Mouse (Mus musculus) cerebellum, postnatal 14 days (tissue): ENCODE measurements around the gene Pdhb.
A peak's percentile ranks its signal among the peaks of the same experiment; 100 is the strongest.

Experiments
- DNase-seq, 2 experiments: peaks; one replicate each; pipeline ENCODE4 v3.0.0; 2021; ENCODE audit warnings: mixed read lengths in 2 of 2

Pdhb gene

DNA sequence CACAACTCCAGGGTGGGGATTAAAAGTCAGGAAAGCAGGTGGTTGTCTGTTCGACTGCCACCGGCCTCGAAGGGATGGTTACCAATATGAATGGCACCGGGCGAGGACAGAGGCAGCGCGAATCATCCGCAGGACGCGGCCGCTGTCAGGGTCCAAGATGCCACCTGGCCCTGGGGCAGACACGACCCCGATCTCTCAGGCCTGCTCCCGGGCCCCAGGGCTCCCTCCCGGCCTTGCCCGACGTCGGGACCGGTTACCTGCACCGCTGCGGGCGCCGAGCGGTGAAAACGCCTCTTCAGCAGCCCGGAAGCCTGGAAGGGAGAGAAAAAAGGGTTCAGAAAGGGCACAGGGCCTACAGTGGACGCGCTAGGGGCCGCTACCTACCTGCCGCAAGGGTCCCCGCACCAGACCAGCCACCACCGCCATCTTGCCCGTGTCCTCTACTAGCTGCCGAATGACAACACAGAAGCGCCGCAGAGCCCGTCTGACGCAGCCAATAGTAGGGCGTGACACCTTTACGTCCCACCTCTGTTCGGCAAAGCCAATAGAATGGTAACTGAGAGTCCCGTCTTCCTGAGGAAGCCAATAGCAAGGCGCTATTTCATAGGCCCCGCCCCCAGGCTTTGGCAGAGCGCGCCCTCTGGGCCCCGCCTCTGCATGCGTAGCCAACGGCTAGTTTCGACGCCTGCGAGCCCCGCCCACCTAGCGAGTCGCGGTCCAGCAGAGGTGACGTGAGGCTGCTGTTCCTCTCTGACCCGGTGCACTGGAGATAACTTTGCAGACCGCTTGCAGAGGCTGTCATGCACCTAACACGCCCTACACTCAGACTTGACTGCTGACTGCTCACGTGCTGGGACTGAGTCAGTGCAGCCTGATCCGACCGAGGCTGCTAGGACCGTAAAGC is at the start of gene Pdhb:
Pdhb (minus strand) TSS at position 519 of the 904 bp plus-strand sequence.
- peak; percentile 99 to 100 for DNase-seq

- no peak for DNase-seq
Measured at GRCm38 (mm10) chr14:8222561-8222960, 49.7 kb upstream of the Pdhb start.

DNA sequence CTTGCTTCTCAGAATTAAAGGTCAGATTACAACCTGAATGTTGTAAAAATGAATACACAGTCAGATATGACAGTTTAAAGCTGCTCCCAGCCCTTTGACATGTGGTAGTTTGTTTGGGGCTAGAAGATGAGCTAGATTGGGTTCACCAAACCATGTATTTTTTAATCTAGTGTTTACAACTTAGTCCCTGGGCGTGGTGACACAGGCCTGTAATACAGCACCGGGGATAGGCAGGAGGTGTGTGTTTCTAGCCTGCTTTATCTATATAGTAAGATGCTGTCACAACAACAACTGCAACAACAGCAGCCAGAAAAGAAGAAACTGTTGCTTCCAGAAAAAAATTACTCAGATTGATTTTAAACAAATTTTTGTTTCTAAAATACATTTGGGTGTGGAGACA is 48.1 kb upstream of the Pdhb start:
- DNase-seq = no peak

DNA sequence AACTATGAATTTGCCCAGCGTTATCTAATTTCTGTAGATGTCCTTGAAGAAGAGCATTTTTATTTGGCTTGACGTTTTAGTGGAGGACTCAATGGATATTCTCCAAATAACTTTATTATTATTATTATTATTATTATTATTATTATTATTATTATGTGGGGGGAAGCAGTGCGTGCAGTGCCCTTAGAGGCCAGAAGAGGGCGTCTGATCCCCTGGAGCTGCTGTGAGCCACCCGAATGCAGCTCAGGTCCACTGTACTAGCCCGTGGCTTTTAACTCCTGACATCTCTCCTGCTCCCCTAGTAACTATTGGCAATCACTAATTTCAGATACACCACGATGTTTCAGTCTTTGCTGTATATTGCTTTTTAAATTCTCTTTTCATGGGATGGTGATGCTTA is 47.5 kb upstream of the Pdhb start:
- DNase-seq = peak; percentile 51 to 62

DNA sequence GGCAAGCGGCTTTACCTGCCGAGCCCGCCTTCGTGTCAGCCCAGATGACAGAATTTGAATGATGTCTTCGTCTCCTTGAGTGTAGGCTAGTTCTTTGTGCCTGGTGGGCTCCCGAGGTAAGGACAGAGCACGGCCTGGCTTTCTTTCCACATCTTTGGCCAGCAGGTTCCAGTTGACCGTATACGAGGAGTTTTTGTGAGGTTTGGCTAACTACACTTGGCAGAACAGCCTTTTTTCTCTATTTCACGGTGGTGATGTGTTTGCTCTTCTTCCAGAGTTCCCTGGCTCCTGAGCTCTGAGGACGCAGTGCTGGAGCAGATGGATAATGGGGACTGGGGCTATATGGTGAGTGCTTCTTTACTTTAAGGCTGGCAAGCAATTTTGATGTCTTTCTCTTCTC is 47.1 kb upstream of the Pdhb start:
- DNase-seq = no peak

DNA sequence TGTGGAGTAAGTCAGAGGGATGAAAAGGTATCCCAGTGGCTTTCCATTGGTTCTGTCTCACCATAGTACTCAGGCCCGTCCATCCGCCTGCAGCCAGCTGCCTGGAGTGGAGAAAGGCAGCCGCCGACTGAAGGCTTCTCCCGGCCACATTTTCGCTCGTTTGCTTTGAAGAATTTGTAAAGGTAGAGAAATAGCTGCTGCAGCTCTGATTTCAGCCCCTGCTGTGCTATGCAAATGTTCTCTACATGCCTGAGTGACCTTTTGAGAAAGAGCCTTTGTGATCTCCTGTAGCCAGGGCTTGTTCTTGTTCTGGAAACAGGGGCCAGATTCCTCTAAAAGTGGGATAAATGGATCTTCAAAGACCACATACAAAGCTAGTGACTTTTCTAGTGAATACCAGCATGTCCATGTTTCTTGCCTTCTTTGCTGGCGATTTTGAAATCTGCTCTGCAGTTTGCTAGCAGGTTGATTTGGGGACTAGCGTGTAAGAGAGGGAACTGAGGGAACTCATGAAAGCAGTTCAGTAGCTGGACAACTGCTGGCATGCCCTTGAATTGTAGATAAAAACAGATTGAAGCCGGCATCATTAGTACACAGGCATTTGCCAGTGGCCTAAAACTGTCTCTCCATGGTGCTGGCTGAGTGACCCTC is 46.0 kb upstream of the Pdhb start:
- DNase-seq = peak; percentile 48 to 67

DNA sequence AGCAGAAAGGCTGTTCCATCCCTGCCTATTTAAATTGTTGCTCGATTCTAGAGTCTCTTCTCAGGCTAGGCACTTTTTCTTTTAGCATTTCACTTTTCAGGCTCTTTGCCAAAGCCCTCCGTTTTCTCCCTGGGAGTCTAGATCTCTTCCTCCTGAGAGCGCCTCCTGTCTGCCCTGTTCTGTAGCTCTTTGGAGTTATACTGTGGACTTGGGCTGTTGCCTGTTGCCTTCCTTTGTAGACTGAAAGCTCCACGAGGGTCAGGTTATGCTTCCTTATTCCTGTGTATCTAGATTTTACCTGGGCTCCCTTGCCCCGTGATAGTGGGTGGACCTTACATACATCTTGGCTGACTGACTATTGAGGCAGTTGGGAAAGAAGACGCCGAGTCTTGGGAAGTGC is 45.4 kb upstream of the Pdhb start:
- DNase-seq = peak; percentile 35 to 43

DNA sequence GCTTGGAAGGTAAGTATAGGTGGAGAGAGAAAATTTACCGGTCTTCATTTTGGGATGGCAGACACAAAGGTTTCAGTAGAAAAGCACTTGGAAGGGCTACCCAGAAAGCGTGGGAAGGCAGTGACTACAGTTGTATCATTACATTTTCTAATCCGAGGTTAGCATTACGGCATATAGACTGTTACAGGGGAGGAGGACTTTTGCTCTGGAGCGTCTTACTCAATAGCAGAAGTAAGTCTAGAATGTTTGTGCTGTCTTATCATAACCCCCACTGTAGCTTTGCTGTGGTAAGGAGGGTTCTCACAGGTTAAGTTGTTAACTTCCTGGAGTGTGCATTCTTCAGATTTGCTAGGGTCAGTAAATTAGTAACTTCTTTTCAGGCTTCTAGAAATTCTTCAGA is 43.3 kb upstream of the Pdhb start:
- no peak for DNase-seq

DNA sequence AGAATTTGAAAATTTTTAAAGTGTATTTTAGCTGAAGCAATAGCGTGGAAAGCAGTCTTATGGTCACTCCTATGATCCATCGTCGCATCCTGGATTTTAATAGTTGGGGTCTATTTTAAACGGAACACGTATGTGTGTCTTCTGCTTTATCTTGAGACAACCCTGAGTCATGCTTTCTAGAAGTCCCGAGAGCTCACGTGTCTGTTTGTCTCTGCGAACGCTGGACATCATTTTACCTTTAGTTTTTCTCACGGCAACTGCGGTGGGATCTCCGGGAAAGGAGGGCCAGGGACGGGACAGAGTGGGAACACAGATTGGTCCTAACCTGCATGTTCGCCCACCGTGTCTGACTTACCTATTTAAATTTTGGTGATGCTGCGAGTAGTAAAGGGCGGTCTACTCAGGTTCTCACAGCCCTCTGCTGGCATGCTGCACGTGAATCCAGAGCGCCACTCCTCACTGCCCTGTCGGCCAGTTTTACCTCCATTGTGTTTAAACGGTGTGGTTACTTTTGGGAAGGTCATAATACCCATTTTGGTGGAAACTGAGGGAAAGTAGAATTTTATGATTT is 42.5 kb upstream of the Pdhb start:
- peak; percentile 30 to 39 for DNase-seq

- peak; percentile 84 to 87 for DNase-seq
Measured at GRCm38 (mm10) chr14:8214299-8215207, 41.7 kb upstream of the Pdhb start.

DNA sequence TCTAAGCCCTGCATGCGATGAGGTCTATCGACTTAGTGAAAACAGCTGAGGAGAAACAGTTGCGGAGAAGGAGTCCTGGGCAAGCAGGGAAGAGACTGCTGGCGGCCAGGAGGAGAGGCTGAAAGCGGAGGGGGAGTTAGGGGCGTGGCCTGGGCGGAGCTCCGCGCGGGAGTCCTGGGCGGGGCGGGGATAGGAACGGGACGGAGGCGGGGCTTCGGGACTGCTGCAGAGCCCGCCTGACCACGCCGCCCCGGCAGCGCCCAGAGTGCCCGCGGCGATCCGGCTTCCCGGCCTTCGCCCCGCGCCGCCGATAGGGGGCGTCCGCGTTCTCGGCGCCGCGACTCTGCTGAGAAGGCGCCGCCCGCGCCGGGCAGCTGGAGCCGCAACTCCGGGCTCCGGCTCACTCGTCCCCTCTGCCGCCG is 41.0 kb upstream of the Pdhb start, which contains the start of gene Kctd6:
Kctd6 (plus strand) TSS at position 338 of the 422 bp plus-strand sequence.
- peak; percentile 99 for DNase-seq

DNA sequence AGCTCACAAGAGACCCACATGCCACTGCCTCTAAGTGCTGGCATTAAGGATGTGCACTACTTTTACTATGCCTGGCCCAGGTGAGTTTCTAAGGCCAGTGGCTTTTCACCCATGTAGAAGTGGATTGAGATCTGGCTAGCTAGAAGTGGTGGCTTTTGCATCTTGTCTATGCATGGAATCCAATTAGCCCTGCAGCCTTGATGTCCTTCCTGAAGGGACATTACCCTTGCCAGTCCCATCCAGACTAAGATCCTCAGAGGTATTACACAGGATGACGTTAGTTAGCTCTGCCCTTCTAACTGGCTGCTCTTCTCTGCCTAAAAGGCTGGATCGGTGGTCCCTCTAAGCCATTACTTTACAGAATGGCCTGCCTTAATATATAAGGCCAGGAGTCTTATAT is 40.2 kb upstream of the Pdhb start:
- DNase-seq = no peak

DNA sequence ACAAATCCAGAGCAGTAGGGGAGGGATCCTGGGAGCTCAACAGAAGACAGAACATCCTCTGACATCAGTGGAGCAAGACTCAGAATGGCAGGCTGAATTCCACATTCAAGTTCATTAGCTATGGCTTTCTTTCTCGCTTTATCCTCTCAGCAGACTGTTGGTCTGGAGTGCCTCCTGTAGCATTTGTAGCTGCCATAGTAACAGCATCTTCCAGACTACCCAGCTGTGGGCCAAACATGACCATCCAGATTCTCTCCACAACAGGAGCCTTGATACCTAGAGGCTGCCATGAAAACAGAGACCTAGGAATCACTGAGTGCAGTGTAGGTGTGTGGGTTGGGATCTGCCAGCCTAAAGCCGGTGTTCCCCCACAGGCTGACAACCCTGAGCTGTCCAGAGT is 37.1 kb upstream of the Pdhb start:
- no peak for DNase-seq

DNA sequence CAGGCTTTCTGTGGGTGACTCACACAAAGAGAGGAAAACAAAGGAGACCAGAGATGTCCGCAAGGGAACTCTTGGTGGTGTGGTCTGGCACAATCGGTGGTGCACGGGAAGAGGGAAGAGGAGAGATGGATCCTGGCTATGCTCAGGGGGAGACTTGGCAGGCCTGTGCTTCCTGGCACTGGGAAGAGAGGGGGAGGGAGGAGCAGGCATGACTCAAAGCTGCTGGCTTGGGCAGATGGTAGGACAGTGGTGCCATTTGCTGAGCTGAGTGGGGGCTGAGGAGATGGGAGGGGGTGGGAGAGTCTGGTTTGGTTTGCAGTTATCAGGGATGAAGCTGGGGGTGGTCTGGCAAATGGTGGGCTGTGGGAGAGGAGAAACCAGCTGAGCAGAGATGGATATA is 36.1 kb upstream of the Pdhb start:
- peak; percentile 66 to 69 for DNase-seq

GRCm38 (mm10) chr14:8207543-8207942 is 34.7 kb upstream of the Pdhb start:
- DNase-seq = no peak

GRCm38 (mm10) chr14:8207105-8207504 is 34.3 kb upstream of the Pdhb start:
- DNase-seq = peak in 1 of 2 experiments; percentile 27

GRCm38 (mm10) chr14:8206179-8206910 is 33.5 kb upstream of the Pdhb start:
- DNase-seq = peak in 1 of 2 experiments; percentile 40

DNA sequence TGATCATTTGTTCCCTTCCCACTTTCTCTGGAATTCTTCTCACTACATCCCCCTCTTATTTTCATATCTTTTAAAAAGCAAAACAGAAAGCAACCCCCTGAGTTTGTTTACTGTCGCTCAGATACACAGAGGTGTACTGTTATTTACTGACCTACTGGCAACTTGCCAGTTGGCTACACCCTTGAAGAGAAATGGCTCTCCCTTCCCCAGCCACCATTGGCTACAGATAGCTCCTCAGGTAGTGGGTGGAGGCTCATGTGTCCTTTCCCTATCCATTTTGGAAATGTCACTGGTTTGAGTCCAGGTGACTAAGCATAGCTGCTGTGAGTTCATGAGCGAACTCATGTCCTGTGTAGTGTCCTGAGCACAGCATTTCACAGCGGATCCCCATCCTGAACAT is 28.9 kb upstream of the Pdhb start:
- no peak for DNase-seq

GRCm38 (mm10) chr14:8200769-8201168 is 27.9 kb upstream of the Pdhb start:
- peak in 1 of 2 experiments; percentile 29 for DNase-seq

- no peak for DNase-seq
Measured at GRCm38 (mm10) chr14:8192727-8193126, 19.9 kb upstream of the Pdhb start.

- DNase-seq = no peak
Measured at GRCm38 (mm10) chr14:8191331-8191965, 18.6 kb upstream of the Pdhb start.
